Mouse (Mus musculus) liver, postnatal 0 days (tissue): ENCODE data around the gene Ipmk. TPM values are rescaled to one million over a fixed set of nuclear protein-coding genes. Genes with fewer than 3 reads are reported as not detected.

ENCODE experiments used
- ATAC-seq: fragments of 200-750 bp; cut with Nextera tagmentation; 2 replicates; pipeline ENCODE4 v1.8.0; 2017; ENCODE audit warnings: mild to moderate bottlenecking, moderate library complexity
- DNase-seq: peaks from one replicate; pipeline ENCODE4 v3.0.0-alpha.2; 2016
- H3K27ac ChIP-seq: fragments of 300-500 bp; sonication (generic); 2 replicates; pipeline ENCODE4 v1.5.1; 2014; ENCODE audit warnings: antibody characterized with exemption, moderate library complexity, mild to moderate bottlenecking, low read depth
- H3K27me3 ChIP-seq: fragments of 300-500 bp; sonication (generic); 2 replicates; pipeline ENCODE4 v1.6.1; 2014; ENCODE audit warnings: low read length, control low read depth, mixed read lengths; ENCODE audit not compliant: insufficient read depth
- H3K36me3 ChIP-seq: fragments of 300-500 bp; sonication (generic); replicated peaks from 2 replicates; pipeline ENCODE4 v1.6.1; 2014; ENCODE audit warnings: mild to moderate bottlenecking, control low read depth, low read length, moderate library complexity, mixed read lengths; ENCODE audit not compliant: insufficient read depth
- H3K4me1 ChIP-seq: fragments of 300-500 bp; sonication (generic); 2 replicates; pipeline ENCODE4 v1.6.1; 2014; ENCODE audit warnings: antibody characterized with exemption, mild to moderate bottlenecking, control low read depth; ENCODE audit not compliant: insufficient read depth
- H3K4me2 ChIP-seq: fragments of 300-500 bp; sonication (generic); 2 replicates; pipeline ENCODE4 v1.6.1; 2014; ENCODE audit warnings: low read depth, mild to moderate bottlenecking, low read length, moderate library complexity, mixed read lengths
- H3K4me3 ChIP-seq: fragments of 300-500 bp; sonication (generic); 2 replicates; pipeline ENCODE4 v1.5.1; 2014; ENCODE audit warnings: low read depth, low read length
- H3K9ac ChIP-seq: fragments of 300-500 bp; sonication (generic); replicated peaks from 2 replicates; pipeline ENCODE4 v1.6.1; 2014; ENCODE audit warnings: mild to moderate bottlenecking, moderate library complexity
- H3K9me3 ChIP-seq: fragments of 300-500 bp; sonication (generic); 2 replicates; pipeline ENCODE4 v1.6.1; 2016; ENCODE audit warnings: mild to moderate bottlenecking, control low read depth, low read length, mixed read lengths
- CTCF ChIP-seq: sonication (generic); IDR thresholded peaks from 2 replicates; pipeline ENCODE4 v1.5.1; 2016; ENCODE audit warnings: antibody characterized with exemption, low read depth
- EP300 ChIP-seq: IDR thresholded peaks from 2 replicates; pipeline ENCODE4 v1.6.1; 2016; ENCODE audit warnings: antibody characterized with exemption, low read depth, mild to moderate bottlenecking
- WGBS: fragments of 180-500 bp; shearing (Covaris S2); extraction: QIAGEN DNeasy Blood & Tissue Kit; methylation state at CpG from one replicate; pipeline ENCODE4 v1.1.7; 2014; ENCODE audit not compliant: insufficient replicate concordance; 5-methylcytosine and 5-hydroxymethylcytosine counted together
- polyA plus RNA-seq: library from polyadenylated mRNA; unstranded; fragments of >200 nt; fragmentation: Nextera tagmentation; extraction: Ambion mirVana; gene quantifications from 2 replicates; pipeline ENCODE4 v1.2.1, GENCODE M21; 2015

Ipmk gene
- polyA plus RNA-seq, 1 experiment from 2014 or later, result 9.4 TPM

DNA sequence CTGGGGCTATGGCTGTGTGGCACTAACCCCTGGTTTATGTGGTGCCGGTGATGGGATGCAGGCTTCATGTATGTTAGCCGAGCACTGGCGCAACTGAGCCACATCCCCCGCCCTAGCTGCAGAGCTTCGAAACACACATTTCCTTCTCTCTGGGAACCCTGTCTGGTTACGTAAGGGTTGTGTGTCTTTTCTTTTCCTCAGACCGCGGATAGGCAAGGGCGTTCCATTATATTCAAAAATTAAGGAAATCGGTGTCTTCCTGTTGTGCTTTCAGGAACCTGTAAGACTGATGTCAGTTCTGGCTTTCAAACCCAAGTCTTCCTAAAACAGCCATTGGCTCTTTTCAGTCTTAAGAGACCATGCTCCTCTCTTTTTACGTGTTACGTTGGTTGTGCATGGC lies 65.8 kb downstream of the Ipmk start:
- WGBS, result 59% methylated on average over 12 of the region's 12 CpGs
- Histone ChIP-seq H3K9me3 (no peaks in the 10 kb centered on the region), H3K4me1 (no peaks in the 10 kb centered on the region), H3K27ac (no peak overlapping the region), H3K4me2 (no peak overlapping the region), H3K27me3 (no peaks in the 10 kb centered on the region), H3K4me3 (no peak overlapping the region), H3K36me3 (no peaks in the 10 kb centered on the region), H3K9ac (no peak overlapping the region)
- no peak for TF ChIP-seq EP300
- TF ChIP-seq CTCF, result no peak
- ATAC-seq, result no peak
- DNase-seq, result no peak

DNA sequence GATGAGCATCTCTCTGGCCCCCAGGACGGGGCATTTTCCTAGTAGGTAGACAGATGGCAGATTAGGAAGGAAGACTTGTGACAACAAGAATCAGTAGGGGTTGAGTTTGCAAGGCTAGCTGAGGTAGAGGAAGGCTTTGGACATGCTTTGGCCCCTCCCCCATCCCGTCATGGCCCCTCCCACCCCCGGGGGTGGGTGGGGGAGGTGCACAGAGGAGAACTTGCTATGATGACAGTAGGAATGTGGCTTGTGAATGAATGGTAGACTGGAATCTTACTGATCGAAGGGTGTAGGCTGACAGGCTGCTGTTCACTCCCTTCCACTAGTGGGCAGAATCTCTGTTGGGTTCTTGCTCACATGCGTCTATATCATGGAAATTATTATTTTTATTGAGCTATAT lies 74.0 kb downstream of the Ipmk start:
- Histone ChIP-seq H3K4me3 (no peak overlapping the region), H3K27me3 (no peaks in the 10 kb centered on the region), H3K27ac (no peak overlapping the region), H3K9me3 (no peaks in the 10 kb centered on the region), H3K4me2 (no peak overlapping the region), H3K9ac (no peak overlapping the region), H3K36me3 (no peaks in the 10 kb centered on the region), H3K4me1 (no peaks in the 10 kb centered on the region)
- ATAC-seq (no peak), DNase-seq (no peak)
- no peak for TF ChIP-seq CTCF
- TF ChIP-seq EP300, result no peak
- 54% methylated on average over 5 of the region's 5 CpGs for WGBS

DNA sequence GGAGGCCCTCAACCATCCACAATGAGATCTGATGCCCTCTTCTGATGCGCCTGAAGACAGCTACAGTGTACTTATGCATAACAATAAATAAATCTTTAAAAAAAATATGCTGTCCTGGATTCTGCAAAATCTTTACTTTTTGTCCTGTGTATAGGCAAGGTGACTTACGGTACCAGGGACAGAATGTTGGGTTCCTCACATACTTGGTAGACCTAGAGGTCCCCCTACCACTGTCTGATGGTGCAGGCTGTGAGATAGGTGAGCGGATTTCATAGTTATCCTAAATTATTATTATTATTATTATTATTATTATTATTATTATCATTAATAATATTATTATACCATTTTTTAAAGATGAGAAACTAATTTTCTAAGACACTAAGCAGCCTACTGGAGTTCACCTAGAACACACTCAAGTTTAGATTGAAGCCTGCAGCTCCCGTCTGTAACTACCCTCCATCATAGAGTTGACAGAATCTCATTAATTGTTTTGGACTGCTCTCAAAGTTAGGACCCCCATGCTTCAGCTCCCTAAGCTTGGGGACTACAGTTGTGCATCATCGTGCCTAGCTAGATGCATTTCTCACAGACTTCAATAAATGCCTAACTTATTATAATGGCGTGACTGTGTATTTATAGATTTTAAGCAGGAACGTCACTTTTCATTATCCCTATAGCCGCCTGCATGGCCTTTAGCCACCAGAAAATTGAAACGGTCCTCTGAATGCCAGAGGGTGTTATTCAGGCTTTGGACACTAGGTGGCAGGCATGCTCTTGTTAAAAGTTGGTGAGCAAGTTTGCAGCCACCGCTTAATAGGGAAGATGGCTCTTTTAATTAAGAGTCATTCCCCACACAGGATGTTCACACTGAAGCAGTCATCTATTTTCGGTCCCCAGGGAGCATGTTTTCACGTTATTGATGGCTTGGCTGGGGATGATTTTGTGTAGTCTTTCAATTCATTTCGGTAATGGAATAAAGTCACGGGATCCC lies 74.8 kb downstream of the Ipmk start:
- Histone ChIP-seq H3K9me3 (no peaks in the 10 kb centered on the region), H3K4me2 (no peak overlapping the region), H3K27me3 (no peaks in the 10 kb centered on the region), H3K4me1 (no peaks in the 10 kb centered on the region), H3K27ac (no peak overlapping the region), H3K4me3 (no peak overlapping the region), H3K36me3 (no peaks in the 10 kb centered on the region), H3K9ac (no peak overlapping the region)
- DNase-seq, result peak; percentile 68
- no peak for TF ChIP-seq EP300
- TF ChIP-seq CTCF, result peak; percentile 82
- no peak for ATAC-seq
- WGBS, result 41% methylated on average over 14 of the region's 14 CpGs

- 63% methylated on average over 6 of the region's 6 CpGs for WGBS
- TF ChIP-seq EP300 (no peak), CTCF (no peak)
- no peaks in the 10 kb centered on the region; the same call in 1 of the 2 replicates for H3K9me3 ChIP-seq
- no peak overlapping the region for H3K9ac ChIP-seq
- H3K4me3 ChIP-seq, result no peak overlapping the region
- no peak overlapping the region for H3K27ac ChIP-seq
- no peak for DNase-seq
- ATAC-seq, result no peak
- no peaks in the 10 kb centered on the region for H3K4me1 ChIP-seq
- no peak overlapping the region for H3K4me2 ChIP-seq
- H3K36me3 ChIP-seq, result no peaks in the 10 kb centered on the region
- H3K27me3 ChIP-seq, result no peaks in the 10 kb centered on the region
These were observed 79.2 kb downstream of the Ipmk start for GRCm38 (mm10) chr10:71426740-71427139.

DNA sequence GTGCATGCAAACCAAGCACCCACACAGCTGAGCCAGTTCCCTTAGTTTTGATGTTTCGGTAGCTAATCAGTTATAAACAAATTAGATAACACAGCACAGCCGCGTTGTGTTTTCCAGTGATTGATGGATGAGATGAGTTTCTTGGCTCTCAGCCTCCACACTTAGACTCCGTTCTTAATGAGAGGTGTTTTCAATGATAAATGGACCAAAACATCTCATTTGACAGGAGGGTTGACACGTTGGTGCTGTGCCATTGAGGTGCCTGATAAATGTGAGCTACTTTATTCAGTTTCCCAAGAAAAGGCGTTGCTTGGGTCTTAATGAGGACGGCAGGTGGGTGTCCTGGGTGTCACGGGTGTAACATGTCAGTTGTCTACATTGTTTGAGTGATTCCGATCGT lies 79.8 kb downstream of the Ipmk start:
- Histone ChIP-seq H3K4me2 (no peak overlapping the region), H3K4me3 (no peak overlapping the region), H3K27me3 (no peaks in the 10 kb centered on the region), H3K36me3 (no peaks in the 10 kb centered on the region), H3K9me3 (no peaks in the 10 kb centered on the region; the same call in 1 of the 2 replicates), H3K9ac (no peak overlapping the region), H3K4me1 (no peaks in the 10 kb centered on the region), H3K27ac (no peak overlapping the region)
- WGBS, result 76% methylated on average over 10 of the region's 10 CpGs
- ATAC-seq, result no peak
- TF ChIP-seq EP300 (no peak), CTCF (no peak)
- no peak for DNase-seq

DNA sequence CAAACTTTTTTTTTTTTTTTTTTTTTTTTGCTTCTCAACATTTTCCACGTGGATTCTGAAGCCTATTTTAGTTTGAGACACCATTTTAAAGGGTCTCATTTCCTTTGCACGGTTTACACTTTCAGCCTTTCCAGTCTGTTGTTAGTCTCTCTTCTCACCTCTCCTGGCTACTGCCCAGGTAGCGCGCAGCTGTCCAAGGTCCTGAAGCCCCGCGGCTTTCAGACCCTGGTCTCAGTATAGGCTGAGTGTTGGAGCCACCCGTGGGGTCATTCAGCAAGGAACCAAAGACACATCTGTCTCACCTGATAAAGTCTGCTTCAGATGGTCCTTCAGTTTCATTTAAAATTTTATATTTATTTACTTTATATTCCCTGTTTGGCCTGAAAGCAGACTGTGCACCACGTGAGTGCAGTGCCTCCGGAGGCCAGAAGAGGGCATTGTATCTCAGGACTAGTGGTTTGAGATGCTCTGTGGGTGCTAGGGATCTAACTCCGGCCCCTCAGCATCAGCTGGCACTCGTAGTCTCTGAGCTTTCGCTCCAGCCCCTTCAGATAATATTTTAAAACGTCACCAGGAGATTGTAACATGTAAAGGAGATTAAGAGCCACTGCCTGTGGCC lies 80.8 kb downstream of the Ipmk start:
- H3K27me3 ChIP-seq, result no peaks in the 10 kb centered on the region
- no peak for DNase-seq
- 52% methylated on average over 13 of the region's 13 CpGs for WGBS

More for the DNA sequence above, 80.8 kb downstream of the Ipmk start:
- TF ChIP-seq CTCF (no peak), EP300 (no peak)
- Histone ChIP-seq H3K36me3 (no peaks in the 10 kb centered on the region), H3K27ac (no peak overlapping the region), H3K9me3 (no peaks in the 10 kb centered on the region; the same call in 1 of the 2 replicates), H3K4me3 (no peak overlapping the region), H3K4me2 (no peak overlapping the region), H3K4me1 (no peaks in the 10 kb centered on the region), H3K9ac (no peak overlapping the region)
- ATAC-seq, result no peak
